Mouse (Mus musculus) adrenal gland (tissue): ENCODE results near the gene Fig4.

Experiments
- intact Hi-C: fragments of 180-260 bp; cut with DNase I; formaldehyde crosslinking; loops from one replicate; pipeline ENCODE4 v1.15.1; 2025

Gene Fig4

DNA sequence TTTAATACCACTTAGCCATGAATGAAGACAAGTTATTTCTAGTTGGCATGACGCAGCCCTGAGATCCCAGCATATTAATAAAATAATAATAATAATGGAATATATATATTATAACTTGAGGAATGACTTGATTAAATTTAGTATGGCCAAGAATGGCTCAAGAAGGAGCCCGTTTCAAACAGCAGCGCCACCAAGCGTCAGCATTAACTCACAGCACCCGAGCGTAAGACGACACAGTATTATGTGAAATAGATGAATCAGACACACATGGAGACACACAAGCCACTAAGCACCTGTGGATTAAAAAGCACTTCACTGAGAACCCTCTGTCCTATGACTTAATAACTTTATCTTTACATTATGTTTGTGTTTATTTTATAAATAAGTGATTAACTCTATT, 31.2 kb downstream of the Fig4 start:
- intact Hi-C loops, result loop anchor here (5.0 kb wide), 1 partner anchor 270 kb away; no protein-coding TSS in a partner anchor

DNA sequence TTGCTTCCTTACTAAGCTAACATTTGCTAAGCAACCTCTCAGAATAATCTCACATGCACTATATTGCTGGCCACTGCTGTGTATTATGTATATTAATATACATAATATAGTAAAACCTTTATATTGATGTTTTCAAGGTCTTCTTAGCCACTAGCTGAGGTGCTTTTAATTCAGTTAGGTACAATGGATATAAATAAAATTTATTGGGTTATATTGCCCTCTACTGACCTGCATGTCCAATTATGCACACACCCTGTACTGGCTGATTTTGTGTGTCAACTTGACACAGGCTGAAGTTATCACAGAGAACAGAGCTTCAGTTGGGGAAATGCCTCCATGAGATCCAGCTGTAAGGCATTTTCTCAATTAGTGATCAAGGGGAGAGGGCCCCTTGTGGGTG, 41.2 kb downstream of the Fig4 start:
- intact Hi-C loops, result no loop called here

DNA sequence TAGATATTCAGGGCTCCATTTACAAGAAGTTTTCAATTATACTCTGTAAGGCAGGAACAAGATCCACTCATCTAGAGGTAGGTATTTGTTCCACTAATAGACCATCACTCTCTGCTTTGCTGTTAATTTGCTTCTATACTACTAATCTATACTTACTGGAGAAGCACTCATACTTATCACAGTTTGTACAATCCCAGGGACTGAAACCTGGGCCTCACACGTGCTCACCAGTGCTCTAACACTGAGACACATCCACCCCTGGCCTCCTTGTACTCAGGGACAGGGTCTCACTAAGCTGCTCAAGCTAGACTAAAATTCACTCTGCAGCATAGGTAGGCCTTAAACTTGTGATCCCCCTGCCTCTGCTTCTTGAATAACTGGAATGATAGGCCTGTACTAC, 41.8 kb downstream of the Fig4 start:
- intact Hi-C loops, result no loop called here

DNA sequence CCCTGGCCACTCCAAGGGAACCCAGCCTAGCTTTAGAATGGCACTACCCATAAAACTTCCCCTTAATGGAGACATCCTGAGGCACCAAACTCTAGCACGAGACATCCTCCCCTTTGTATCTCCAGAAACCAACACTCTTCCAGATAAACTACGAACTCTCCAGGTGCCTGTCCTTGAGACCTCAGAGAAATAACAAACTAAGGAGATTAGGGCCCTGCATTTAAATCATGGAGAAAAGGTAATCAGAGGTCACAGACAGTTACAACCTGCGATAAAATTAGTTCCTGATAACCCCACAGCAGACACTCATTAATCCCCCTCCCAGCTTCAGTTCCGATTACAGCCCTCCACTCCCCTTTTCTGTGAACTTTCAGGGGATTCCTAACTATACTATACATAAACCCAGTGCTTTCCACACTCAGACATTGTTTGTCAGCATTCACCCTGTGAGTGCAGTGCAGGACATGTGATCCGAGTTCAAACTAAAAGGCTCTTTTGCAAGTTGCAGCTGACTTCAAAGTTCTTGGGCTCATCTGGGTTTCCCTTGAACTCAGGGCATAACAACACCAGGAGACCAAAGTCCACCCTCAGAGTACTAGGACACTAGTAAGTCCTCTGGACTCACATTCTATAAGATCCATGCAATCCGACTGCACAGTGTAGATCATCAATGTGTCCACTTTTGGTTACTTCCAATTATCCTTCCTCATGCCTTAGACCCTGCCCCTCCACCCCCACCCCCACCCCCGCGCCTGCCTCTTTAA, 42.6 kb downstream of the Fig4 start:
- intact Hi-C loops, result no loop called here

DNA sequence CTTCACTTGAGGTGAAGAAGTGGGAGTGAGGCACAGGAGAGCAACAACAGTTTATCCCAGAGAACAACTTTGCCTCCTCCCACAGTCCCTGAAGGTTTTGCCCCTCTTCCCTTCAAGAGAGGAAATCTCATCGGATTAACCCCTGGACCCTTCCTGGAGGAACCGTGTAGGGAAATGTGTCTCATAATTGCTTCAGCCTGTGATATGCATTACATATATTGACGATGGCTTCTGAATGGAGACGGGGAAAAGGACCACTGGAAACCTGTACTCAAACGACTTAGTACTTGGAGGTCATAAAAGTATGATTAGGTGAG, 52.4 kb downstream of the Fig4 start:
- intact Hi-C loops, result no loop called here

DNA sequence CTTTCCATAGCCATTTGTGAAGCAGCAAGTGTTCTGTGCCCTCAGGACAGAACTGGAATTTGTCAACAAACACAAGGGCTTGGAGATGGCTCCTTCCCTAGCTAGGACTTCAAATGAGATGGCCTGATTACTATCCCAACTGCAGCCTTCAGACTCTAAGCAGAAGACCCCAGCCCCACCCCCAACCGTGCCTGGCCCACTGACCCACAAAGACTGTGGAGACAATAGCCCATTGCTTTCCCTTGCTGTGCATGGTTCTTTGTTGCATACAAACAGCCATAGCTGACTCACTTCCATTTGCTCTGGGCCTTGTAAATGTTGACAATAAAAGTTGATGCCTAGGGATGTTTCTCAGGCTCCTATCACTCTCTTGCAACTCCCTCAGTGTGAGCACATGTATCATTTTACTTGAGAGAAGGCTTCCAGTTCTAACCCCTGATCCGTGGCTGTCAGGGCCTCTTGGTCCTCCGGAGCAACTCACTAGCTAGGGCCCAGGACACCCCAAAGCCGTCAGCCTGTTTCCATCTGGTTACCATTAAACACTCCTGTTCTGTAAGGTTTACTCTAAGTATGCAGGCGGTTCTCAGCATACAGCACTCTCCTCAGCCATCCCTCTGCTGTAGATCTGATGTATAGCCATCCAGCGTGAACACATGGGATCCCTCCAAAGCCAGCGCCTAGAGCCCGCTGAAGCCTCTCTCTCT, 52.9 kb downstream of the Fig4 start:
- intact Hi-C loops, result no loop called here

DNA sequence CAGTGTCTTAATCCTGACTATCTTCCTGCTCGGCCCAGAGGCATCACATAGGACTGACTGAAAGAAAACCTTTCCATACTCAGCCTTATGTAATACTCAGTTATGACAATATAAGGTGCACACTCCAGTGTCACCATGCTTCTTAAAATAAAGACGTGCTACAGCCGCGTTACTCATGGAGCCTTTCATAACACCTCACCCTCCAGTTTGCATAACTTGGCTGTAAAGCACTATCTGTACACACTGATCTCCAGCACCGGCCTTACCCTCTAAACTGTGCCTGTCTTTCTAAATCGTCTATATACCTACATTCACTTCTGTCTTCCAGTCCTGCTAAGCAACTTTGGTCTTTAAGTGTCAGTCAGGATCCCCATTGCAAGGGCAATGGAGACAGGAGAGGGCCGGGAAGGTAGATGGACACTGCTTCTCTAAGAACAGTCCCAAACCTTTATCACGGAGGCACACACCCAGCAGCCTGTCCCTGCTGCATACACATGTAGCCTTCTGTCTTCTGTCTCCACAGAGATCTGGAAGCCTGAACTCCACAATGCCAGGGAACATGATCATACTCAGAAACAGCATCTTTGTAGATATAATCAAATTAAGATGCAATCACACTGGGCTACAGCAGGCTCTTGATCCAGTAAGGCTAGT, 53.9 kb downstream of the Fig4 start:
- intact Hi-C loops, result no loop called here

DNA sequence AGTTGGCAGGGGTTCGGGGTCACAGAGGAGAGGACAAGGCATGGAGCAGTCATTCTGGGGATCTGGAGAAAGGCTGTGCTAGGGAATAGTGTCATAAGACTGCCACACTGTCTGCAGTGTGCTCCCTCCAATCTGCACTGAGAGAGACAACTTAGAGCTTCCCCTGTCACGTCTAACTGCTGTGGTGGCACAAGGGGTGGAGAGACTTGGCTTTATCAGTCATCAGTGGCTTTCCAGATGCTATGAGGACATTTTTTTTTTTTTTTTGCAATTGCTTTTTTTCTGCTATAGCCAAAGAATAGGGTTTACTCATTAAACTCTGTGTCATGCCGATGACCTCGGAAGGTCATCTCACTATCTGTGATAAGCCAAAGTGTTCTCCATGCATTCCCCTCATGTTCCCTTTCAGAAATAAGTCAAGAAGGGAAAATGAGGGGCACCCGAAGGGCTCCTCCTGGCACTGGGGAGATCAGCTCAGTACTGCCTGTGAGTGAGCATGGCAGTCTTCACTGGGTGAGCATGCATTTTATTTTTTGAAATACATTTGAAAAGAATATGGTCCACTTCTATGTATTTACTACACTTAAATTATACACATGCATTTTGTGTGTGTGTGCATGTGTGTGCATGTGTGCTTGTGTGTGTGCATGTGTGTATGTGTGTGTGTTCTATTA, 55.1 kb downstream of the Fig4 start:
- intact Hi-C loops, result no loop called here

DNA sequence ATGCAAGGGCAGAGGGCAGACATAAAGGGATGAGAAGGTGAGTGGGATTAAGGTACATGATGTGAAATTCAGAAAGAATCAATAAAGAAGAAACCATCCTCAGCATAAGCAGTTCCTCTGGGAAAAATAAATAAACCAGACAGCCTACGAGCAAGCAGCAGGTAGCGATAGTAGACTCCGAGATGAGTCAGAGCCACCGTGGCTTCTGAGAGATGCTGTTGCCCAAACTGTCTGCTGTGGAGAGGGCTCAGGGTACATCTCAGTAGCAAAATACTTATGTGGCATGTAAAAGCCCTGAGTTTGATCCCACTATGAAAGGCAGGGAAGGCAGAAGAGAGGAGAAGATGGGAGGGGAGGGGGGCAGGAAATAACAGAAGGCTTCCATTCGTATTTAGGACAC, 56.9 kb downstream of the Fig4 start:
- intact Hi-C loops, result no loop called here

DNA sequence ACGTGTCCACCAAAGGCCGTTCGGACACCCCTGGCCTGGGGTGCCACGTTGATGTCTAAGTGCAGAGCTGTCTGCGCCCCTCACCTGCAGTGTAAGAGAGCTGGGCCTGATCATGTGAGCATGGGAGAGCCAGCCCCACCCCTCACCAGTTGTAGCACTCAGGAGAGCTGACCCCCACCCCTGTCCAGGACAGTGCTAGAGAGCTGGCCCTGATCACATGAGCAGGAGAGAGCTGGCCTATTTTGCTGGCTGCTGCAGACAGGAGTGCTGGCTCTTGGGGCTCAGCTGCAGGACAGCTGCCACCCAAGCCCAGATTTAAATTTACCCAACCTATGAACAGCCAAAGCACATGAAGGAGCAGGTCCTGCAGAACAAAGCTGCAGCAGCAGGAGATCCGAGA, 57.6 kb downstream of the Fig4 start:
- intact Hi-C loops, result no loop called here

DNA sequence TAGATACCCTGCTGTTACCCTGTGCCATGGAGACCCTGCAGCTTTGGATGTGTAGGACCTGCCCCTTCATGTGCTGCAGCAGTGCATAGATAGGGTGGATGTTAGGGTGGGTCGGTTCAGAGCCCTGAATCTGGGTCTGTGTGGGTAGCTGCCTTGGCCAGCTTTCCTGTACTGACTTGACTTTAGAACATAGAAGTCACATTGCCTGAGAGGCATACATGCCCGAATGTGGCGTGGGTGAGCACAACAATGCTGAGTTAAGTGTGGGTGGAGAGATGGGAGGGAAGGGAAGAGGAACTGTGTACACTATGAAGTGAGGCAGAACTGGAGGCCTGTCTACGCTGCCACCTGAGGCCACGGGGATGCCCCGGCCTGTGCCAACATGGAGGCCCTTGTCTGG, 58.0 kb downstream of the Fig4 start:
- intact Hi-C loops, result no loop called here

DNA sequence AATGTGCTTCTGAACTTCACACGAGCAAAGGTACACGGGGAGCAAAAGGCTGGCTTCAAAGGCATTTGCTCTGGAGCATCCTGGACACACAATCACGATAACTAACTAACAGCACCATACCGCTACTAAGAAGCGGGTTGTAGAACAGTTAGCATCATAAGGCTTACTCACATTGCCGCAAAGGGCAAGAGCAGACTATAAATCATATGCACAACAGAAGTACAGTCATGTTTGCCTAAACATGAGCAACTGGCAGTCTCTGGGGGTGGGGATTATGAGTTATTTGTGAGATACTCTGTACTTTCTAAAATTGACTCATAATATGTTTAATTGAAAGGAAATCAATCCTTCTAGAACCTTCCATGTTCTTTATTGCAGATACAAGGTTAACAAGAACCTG, 59.1 kb downstream of the Fig4 start:
- intact Hi-C loops, result no loop called here

DNA sequence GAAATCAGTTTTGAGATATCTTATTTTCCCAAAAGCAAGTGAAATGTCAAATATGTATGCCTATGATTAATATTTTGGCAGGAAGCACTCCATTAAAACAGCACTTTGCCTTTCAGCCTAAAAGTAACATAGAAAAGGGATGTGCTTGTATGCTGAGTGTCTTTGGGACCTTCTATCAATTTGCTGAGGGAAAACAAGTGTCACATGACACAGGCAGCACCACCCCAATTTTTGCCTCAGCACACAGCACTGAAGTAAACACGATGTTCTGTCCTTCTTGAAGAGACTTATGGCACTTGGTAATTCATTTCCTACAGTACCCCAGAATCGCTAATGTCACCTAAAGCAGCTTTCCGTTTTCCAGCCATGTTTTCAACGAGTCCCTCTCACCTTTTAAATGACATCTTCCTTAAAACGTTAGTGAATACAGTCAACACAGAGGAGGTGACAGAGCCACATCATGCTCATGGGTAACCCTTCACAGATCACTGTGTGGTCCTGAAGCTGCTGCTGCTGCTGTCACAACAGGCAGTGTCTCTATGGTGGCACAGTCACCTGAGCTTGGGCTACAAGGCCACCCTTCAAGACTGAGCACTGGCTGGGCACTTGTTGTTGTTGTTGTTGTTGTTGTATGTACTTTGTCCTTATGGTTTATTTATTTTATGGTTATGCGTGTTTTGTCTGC, 61.4 kb downstream of the Fig4 start:
- intact Hi-C loops, result no loop called here

DNA sequence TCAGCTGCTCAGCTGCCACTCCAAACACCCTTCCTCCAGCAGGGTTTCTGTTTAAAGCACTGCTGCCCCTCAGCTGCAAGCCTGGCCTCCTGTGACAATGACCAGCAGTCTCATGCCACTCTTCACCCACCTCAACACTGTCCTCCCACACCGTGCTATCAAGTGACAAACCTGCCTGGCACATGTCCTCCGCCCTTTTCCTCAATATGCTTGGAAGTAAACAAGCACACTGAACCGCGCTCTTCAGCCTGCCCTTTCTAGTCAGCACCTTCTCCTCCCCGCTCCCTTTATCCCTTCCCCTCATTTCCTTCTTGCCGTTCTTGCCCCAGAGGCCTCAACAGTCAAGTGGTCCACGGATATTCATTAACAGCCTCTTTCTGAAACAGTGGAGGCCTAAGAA, 62.0 kb downstream of the Fig4 start:
- intact Hi-C loops, result no loop called here

DNA sequence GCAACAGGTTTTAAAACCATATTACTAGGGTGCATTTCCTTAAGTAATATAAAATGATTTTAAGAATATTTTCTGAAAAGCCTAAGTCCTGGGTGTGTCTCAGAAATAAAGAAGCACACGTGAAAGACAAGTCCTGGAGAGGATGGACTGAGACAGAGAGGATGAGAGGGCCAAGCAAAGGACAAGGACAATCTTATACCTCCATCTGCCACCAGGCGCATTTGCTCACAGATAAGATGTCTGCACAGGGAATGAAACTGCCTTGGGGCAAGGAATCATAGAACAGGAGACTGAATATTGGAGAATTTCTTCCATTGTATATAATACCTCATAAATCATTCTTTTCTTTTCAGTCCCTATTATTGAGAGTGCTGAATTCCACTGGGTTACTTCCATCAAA, 67.0 kb downstream of the Fig4 start:
- intact Hi-C loops, result no loop called here

DNA sequence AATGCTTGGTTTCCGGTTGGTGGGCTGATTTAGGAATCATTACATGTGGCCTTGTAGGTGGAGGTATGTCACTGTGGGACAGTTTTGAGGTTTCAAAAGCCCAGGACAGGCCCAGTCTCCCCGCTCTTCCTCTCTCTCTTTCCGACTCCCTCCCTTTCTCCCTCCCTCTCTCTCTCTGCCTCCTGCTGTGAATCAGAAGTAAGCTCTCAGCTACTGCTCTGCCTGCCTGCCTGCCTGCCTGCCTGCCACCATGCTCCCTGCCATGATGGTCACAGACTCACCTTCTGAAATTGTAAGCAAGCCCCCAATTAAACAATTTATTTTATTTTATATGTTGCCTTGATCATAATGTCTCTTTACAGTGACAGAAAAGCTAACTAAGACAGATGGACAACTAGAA, 67.5 kb downstream of the Fig4 start:
- intact Hi-C loops, result no loop called here

DNA sequence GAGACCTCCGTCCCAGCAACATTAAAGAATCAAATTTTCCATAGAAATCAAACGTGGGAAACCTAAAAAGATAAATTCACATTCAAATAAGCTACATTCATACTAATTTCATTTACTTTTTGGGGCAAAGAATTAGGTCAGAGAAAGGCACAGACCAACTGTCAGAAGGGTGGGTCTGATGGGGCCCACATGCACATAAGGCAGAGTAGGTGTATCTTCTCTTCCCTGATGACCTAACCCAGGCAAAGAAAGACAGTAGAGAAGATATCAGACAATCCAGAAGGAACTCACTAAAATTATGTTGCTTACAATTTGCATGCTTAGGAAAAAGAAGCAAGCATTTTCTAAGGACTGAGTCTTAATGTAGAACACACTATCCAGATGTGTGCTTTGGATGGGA, 67.9 kb downstream of the Fig4 start:
- intact Hi-C loops, result no loop called here

DNA sequence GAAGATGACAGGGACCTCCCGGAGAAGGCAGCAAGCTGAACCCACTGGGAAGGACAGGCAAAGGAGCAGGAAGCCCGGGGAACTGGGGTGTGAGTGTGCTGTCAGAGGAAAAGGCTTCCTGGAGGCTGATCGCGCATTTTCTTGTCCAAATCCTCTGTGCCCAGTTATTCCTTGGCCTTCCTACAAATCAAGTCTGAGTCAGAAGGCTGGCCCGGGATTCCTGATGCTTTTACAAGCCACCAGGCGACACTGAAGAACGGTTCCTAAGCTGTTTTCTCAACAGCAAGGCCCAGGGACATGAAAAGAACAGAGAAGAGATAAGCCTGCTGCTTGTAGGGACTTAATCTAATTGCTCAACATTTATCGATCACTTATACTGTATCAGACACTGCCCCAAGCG, 68.5 kb downstream of the Fig4 start:
- intact Hi-C loops, result no loop called here

DNA sequence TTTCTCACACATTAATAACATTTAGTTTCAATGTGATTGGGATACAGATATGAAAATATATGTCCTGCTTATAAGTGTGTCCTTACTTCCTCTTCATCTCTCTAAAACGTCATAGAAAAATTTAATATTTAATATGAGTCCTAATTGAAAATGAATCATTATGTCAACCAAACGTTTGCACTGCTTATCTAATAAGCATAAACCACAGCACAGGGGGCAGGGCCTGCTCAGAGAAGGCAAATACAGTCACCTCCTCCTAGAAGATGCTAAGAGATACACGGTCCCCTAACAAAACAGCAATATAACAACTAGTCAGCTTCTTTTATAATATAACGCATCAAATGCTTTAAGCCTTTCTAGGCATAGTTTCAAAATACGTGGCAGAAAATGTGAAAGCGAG, 69.9 kb downstream of the Fig4 start:
- intact Hi-C loops, result no loop called here

DNA sequence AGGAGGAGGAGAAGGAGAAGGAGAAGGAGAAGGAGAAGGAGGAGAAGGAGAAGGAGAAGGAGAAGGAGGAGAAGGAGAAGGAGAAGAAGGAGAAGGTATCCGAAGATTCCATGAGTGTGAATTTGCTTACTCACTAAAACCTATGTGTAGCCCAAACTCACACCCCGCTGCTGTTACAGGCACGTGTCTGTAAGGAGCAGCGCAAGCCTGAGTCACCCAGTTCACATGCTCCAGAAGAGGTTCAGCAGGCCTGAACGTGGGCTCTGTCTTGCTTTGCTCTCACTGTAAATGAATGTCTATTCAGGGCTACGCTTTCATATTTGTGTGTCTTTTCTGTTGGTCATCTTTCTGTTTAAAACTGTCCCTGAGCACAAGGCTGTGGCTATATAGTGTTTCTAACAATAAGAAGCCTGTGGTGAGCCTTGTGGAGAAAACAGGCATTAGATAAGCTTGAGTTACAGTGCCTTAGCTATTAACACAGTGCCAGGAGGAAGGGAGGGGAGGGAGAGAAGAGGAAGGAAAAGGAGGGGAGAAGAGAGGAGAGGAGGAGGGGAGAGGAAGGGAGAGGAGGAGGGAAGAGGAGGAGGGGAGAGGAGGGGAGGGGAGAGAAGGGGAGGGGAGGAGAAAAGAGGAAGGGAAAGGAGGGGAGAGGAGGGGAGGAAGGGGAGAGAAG, 71.8 kb downstream of the Fig4 start:
- intact Hi-C loops, result no loop called here

DNA sequence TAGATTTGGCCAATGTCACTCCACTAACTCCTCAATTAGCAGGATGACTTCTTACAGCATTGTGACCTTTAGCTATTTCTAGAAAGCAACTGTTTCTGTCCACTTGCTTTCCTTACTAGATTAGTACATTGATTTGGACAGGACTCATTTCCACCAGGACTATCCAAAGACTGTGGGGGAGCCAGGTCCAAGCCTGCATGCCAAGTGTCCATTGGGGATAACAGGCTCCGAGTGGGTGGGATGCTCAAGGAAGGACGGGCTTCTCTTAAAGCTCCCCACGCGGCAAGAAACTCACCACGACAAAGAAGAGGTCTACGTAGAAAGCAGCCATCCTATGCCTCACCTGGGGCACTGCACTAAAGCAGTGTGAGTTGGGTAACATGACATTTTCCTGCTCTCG, 75.4 kb downstream of the Fig4 start:
- intact Hi-C loops, result no loop called here
